Mouse (Mus musculus): ENCODE measurements at regions not wholly inside any gene's neighbourhood (a gene's known extent, or its start where the extent isn't known, plus 50 kb on each side); places are given as distances from the start of the nearest gene placed in this dataset.
A peak's percentile ranks its signal among the peaks of the same experiment; 100 is the strongest.

DNA sequence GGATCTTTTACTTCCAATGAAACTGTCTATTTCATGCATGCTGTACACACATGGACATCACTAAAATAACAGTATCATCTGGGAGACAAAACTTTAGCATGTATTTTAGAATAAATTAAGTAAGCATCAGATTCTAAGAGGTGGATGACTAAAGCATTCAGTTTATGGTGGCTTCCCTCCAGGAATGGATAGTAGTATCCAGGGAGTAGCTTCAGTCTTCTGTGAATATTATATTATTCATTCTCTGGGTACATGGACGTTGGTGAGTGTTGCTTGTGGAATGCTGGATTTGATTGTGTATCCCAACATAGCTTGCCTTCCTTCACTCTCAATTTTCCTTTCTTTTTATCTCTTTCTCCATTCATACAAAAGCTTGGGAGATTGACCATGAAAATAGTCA is 630.0 kb downstream of the Ppargc1a start:
- peak; percentile 5 for DNase-seq (ENCODE audit: low read depth)

DNA sequence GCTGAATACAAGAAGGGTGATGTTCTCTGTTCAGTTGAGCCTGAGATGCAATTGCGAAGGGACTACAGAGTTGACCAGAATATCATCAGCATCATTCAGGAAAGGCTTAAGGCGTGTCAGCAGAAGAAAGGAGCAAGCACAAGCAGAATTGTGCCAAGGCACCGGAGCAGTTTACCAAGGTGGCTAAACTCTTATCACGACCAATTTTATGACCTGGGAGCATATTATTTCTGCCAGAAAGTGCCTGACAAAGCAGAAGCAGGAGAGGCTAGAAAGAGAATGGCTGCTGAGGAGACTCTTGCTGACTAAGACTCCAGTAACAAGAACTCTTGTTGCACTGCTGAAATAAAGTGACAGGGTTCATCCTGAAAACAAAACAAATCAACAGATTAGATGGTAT is 645.9 kb downstream of the Ppargc1a start:
- DNase-seq (ENCODE audit: low read depth), result no peak

DNA sequence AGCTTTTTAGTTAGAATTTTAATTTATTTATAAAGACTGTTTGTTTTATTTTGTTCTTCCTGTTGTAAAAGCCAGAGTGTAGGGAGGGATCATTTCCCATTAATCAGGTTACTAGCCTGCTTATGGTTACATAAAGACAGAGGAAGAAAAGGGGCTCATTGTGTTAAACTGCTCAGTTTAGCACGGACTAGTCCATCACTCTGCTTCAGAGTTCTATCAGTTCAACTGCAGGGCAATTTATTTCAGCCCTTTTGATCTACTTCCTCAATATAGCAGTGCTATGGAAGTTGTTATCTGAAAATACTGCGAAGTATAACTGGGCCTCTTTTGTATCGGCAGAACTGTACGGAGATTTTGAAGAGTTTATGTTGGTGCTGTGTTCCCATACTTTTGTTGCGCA is 651.2 kb downstream of the Ppargc1a start:
- no peak for DNase-seq (ENCODE audit: low read depth)

DNA sequence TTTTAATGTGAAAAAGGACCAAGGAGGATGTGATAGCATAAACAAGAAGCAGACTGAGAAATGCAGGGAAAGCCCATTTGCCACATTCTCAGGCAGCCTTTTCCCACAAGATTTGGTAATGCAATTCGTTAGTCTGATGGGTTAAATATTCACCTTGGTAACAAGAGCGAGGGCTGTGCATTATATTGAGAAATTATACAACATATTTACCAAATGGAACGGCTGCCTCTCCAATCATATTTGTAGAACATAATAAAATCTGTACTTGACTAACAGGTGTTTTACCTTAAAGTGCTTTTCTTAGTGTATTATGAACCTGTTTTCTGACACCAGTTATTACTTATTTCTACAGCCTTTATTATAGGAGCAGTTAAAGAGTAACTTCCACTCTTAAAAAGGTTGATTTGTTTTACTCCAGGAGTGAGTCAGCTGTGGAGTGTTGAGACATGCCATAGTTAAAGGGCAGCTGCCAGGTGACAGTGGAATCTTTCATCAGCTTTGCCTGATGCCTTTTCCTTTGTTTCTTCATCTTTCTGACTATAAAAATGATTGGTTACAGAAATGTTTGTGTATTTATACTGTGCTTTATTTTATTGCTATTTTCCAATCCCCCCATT is 652.2 kb downstream of the Ppargc1a start:
- DNase-seq (ENCODE audit: low read depth), result no peak

DNA sequence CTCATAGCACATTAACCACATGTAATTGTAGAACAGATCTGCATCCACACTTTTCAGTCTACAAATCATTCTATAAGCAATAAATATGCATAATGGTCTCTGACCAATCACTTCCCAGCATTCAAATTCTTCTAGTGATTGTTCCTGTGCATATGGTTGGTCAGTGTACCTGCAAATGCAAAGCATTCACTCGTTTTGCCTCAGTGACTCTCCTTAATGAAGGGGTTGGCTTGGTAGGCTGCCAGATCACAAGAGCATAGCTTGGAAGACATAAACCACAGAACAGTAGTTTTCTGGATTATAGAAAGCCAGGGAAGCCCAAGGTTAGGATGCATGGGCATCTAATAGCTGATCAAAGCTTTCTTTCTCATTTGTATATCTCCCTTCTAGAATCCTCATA is 662.7 kb downstream of the Ppargc1a start:
- no peak for DNase-seq (ENCODE audit: low read depth)

Data from NIH3T3 (cell line).